Mouse (Mus musculus): Measurements from ENCODE around the gene Cdyl2.

Gene Cdyl2

DNA sequence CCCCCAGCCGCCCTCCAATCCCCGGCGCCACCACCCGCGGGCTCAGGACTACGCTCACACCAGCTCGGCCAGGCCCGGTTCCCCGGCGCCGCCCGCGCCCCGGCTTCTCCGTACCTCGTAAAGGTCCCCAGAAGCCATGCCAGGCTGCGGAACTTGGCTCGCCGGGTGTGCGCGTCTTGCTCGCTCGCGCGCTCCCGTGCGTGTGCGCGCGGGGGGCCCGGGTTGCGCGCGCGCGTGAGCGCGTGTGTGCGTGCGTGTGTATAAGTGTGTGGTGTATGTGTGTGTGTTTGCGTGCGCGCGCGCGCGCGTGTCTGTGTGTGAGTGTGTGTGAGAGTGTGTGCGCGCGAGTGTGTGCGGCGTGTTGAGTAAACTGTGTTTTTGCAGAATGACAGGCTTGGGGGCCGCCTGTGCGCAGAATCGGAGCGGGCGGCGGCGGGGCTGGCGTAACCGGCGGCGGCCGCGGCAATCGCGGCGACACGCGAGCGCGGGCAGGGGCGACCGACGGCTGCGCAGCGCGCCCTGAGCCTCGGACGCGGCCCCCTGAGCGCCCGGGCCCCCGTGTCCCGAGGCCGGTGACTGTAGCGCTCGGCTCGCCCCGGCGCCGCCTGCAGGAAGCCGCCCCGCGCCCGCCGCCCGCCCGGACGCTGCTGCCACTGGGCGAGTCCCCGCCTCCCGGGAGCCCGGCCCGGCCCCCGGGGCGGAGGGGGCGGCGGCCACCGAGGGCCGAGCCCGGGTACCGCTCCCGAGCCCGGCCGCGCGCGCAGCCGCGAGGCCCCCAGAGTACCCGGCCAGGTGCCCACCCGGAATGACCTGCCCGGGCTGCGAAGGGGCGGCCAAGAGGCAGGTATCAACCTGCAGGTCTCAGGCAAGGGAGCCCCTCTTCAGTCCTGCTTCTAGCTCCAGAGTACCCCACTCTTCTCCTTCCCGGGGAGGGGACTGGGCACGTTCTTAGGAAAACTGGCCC lies at the start of gene Cdyl2:
TSS of gene Cdyl2 (minus strand) at position 308 of the 964 bp plus-strand sequence.
- DNase-seq (ENCODE audit: low spot score), result peak; percentile 81

DNA sequence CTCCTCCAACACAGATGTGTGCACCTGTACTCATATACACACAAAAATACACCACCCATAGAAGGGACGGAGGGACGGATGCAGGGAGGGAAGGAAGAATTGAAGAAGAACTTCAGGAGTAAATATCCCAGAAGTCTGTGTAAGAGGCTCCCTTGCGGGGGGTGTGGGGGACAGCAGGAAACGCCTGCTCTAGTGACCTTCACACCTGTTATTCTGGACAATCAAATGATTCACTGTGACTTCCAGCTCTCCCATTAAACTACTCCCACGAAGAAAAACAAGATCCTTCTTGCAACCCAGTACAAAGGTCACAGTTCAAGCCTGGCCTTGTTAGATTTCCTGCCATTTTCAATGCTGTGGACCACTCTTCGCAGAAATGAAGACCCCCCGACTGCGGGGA lies 47.8 kb upstream of the Cdyl2 start:
- no peak for DNase-seq (ENCODE audit: low spot score)

GRCm38 (mm10) chr8:116774220-116774619 lies 41.4 kb upstream of the Cdyl2 start:
- DNase-seq (ENCODE audit: low spot score), result no peak

- DNase-seq (ENCODE audit: low spot score), result no peak
Observed at GRCm38 (mm10) chr8:116772727-116773126, 39.9 kb upstream of the Cdyl2 start.

GRCm38 (mm10) chr8:116771797-116772343 lies 39.1 kb upstream of the Cdyl2 start:
- DNase-seq (ENCODE audit: low spot score), result no peak

DNA sequence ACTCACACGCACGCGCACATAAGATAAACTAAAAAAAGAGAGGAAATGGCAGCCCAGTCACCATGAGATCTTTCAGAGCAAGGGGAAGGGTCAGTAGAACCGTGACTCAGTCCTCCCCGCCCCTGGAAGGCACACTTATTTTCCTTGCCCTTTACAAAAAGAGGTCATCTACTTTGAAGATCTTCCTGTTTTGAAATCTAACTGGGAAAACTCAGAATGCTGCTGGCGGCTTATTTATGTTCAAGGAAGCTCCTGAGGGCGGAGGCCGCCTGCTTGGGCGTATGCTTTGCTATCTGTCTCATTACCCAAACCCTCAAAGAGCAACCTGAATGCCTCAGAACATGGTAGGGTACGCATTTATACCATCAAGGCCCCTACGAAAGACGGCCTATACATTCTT lies 38.0 kb upstream of the Cdyl2 start:
- DNase-seq (ENCODE audit: low spot score), result no peak

DNA sequence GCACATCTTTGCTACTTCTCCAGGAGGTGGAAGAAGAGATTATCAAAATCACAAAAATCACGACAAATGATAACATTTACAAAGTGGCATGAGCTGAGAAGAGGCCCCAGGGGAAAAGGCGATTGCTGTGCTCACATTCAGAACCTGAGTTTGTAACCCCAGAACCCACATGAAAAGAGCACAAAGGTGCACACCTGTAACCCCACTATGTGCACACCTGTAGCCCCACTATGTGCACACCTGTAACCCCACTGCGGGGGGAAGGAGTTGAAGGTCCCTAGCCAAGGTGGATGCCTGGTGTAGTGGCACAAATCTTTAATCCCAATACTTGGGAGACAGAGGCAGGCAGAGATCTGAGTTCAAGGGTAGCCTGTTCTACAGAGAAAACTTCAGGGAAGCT lies 23.4 kb upstream of the Cdyl2 start:
- DNase-seq (ENCODE audit: low spot score), result no peak

- DNase-seq (ENCODE audit: low spot score), result no peak
Observed at GRCm38 (mm10) chr8:116755557-116755956, 22.8 kb upstream of the Cdyl2 start.

GRCm38 (mm10) chr8:116740726-116741125 lies 7.9 kb upstream of the Cdyl2 start:
- no peak for DNase-seq (ENCODE audit: low spot score)

- no peak for DNase-seq (ENCODE audit: low spot score)
Observed at GRCm38 (mm10) chr8:116735306-116735705, 2.5 kb upstream of the Cdyl2 start.

DNA sequence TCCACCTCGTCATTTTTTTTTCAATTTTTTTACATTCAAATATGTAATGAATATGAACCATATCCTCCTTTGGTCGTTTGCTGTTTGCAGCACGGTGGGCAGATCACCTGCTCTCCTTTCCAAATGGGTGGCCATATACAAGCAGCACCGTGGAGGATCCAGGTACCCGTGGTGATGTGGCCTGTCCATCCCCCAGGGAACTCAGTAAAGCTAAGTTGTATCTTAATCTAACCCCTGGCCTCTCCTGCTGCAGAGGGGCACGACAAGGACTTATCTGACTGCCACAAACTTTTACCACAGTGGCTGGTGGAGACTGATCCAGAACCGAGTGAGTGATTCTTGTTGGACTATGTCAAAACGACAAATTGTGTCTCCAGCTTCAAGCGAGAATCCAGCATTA lies 1.4 kb upstream of the Cdyl2 start:
- DNase-seq (ENCODE audit: low spot score), result no peak

DNA sequence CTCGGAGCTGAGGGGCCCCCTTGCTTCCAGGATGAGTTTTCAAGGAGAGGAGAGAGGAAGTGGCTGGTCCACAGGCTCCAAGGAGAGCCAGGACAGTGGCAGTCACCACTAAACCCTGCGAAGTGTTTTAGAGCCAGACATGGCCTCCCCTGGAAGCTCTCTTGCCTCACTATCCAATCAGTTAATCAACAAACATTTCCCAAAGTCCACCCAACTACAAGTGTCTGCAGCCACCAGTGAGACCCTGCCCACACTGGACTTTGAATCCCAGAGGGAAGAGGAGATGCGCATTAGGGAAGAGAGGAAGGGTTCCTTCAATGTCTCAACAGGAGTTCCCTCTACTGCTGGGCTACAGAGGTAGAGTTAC lies 840 bp upstream of the Cdyl2 start:
- no peak for DNase-seq (ENCODE audit: low spot score)

DNA sequence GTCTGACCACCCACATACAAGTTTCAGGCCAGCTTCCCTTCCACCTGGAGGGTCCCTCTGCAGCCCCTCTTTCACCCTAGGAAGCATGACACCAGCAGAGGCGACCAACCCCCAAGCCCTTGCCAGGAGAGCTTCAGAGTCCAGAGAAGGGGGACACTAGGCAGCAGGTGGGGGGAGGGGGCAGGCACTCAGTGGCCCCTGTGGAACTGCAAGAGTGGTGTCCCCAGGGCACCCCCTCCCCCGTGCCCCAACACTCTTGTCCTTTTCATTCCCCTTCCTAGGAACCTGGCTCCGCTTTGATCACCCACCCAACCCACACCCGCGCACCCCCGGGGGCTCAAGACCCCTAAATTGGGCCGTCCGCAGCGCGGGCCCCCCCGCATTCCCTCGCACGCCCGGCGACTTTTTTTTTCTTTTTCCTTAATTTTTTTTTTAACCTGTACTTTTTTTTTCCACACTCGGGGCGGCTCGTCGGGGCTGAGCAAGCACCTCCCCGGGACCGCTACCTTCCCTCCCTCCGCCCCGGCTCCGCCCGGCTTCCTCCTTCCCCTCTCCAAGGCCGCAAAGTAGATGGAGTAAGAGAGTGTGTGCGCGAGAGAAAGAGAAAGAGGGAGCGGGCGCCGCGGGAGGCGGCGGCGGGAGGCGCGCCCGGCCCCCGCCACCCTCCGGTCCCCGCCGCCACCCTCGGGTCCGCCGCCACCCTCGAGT lies 661 bp downstream of the Cdyl2 start:
- DNase-seq (ENCODE audit: low spot score), result no peak

DNA sequence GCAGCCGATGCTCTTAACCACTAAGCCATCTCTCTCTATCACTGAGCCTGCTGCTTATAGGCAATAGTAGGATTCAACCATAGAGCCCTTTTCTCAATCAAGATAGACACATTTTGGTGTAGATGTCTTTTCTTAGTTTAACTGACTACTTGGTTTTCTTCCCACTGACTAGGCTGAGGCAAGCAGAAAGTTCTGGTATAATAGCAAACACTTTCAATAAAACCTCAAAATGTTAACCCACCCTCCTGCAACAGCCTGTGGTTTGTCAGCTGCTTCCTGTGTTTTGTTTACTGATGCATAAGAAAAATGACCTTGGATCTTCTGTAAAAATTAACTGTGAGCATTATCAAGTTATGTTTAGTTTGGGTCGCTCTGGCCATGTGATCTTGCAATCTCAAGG lies 11.3 kb downstream of the Cdyl2 start:
- DNase-seq (ENCODE audit: low spot score), result no peak

GRCm38 (mm10) chr8:116707496-116707895 lies 25.3 kb downstream of the Cdyl2 start:
- DNase-seq (ENCODE audit: low spot score), result no peak

DNA sequence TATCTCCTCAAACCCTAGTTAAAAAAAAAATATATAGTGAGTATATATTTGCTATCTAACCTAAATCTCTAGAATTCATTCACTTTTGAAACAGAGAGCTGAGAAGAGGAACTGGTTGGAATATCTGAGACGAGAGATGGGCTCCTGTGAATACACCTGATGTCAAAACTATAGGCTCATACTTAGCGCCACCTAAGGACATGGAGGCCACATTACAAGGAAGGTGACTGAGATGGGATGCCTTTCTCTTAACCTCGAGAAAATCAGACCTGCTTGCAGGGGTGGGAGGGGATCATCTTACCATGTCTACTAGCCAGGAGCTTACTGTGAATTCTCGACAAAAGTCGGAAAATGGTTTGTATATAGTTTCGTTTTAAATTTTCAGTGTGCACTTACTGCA lies 30.3 kb downstream of the Cdyl2 start:
- no peak for DNase-seq (ENCODE audit: low spot score)

DNA sequence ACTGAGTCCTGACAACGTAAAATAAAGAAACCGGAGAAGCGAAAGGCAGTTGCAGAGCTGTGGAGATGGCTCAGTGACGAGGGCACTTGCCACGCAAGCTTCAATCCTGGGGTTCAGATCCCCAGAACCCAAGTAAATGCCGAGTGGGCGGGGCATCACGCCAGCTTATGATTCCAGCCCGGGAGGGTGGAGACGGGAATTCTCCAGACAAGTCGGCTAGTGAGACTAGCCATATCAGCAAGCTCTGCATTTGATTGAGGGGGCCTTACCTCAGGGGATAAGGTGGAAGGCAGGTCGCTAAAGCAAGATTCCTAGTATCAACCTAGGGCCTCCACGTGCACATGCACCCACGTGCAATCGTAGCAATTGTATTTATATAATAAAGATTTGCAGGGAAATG lies 39.9 kb downstream of the Cdyl2 start:
- no peak for DNase-seq (ENCODE audit: low spot score)

DNA sequence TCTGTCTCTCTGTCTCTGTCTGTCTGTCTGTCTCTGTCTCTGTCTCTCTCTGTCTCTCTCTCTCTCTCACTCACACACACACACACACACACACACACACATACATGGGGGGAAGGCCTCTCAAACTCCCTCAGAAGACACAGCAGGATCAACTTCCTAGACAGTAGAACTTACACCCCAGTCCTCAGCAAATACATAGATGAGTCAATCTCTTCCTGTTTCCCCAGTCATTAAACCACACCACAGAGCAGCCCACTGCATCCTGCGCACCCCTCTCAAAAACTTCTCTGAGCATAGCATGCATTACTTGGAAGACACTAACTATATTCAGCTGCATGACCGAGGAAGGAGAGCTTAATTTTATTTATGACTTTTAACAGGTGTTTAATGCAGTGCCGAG lies 43.0 kb downstream of the Cdyl2 start:
- no peak for DNase-seq (ENCODE audit: low spot score)

DNA sequence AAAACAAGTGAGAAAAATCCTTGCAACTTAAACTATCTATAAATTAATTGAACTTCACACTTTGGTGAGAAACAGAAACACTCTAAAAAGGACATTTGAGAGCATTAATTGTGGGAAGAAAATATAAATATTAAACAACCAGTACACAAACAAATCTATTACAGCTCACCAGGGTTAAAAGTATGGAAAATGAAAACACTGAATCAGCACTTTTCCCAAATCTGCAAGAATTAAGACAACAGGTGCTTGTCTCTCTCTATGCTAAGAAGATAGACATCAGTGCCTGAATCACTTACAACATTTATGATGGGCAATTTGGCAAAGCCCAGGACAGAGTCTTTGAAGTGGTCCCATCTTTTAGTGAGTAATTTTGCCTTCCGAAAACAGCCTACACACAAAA lies 56.6 kb downstream of the Cdyl2 start:
- DNase-seq (ENCODE audit: low spot score), result no peak

DNA sequence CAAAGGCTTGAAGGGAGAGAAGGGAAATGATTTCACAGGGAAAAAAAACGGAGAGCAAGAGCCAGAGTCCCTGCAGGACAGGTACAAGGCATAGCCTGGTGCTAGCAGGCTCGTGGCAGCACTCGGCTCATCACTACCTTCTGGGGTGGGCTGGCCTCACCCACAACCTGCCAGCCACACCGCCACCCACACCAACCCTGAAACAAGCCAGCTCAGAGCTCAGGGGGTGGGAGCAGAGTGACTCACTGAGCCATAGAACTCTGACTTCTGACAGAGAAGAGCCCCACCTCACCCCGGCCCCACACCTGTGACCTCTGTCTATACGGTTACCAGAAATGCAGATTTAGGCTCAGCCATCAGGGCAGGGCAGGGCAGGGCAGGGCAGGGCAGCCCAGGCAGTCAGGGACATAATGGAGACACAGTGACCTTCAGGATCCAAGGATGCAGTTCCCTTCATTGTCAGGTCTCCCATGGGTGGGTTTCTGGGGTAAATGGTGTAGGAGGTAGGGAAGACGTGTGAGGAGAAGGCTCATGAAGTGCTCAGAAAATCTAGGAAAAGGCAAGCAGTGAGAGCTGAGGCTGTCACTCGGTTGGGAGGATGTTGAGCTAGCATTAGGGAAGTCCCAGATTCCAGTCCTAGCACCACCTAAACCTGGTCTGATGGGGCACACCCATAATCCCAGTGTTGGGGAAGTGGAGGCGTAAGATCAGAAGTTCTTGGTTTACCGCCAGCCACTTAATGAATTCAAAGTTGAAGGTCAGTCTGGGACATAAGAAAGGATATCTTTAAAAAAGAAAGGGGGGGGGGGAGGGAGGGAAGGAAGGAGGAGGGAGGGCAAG lies 58.6 kb downstream of the Cdyl2 start:
- no peak for DNase-seq (ENCODE audit: low spot score)

GRCm38 (mm10) chr8:116673493-116673892 lies 59.3 kb downstream of the Cdyl2 start:
- DNase-seq (ENCODE audit: low spot score), result no peak

GRCm38 (mm10) chr8:116673052-116673451 lies 59.7 kb downstream of the Cdyl2 start:
- no peak for DNase-seq (ENCODE audit: low spot score)
